Mouse (Mus musculus): ENCODE data around the gene Car7. TPM values are rescaled to one million over a fixed set of nuclear protein-coding genes. Genes with fewer than 3 reads are reported as not detected.

Gene Car7
- polyA plus RNA-seq, 1 experiment from 2014 or later, result 1.3 TPM

GRCm38 (mm10) chr8:104591133-104591834 lies 56.8 kb downstream of the Car7 start, which contains the start of gene Pdp2:
Gene Pdp2, plus strand, starts transcription at chr8:104591451.
- peak; percentile 97 for ATAC-seq (ENCODE audit: low FRiP score, low TSS enrichment)
- Histone ChIP-seq H3K9me3 (ENCODE audit: control insufficient read depth, low read length) (no peaks in the 10 kb centered on the region), H3K4me2 (replicated peaks; ENCODE audit: low read depth) (peak within 1 kb of the TSS; percentile 89), H3K27me3 (ENCODE audit: control insufficient read depth, insufficient read depth, low read length) (no peaks in the 10 kb centered on the region), H3K9ac (ENCODE audit: low read length) (peak within 1 kb of the TSS; percentile 69), H3K27ac (replicated peaks) (peak within 1 kb of the TSS; percentile 86), H3K4me3 (ENCODE audit: low read depth, low read length) (peak within 1 kb of the TSS; percentile 67), H3K36me3 (ENCODE audit: control insufficient read depth, insufficient read depth, low read length) (0 out of 2 replicates have a peak, but pooled peaks cover 3% of the 10 kb centered on the region), H3K4me1 (replicated peaks; ENCODE audit: control insufficient read depth, insufficient read depth) (peaks cover 3% of the 10 kb centered on the region; the same call in 1 of the 2 replicates)
- peak; percentile 93 for DNase-seq (ENCODE audit: low spot score)
- under 1% methylated on average over 38 of the region's 44 CpGs for WGBS
- 0 out of 2 replicates have a peak, but pooled peaks have one; percentile 8 for TF ChIP-seq CTCF (IDR thresholded peaks at IDR 0.05; ENCODE audit: low read depth)
- TF ChIP-seq EP300 (optimal IDR thresholded peaks at IDR 0.05), result no peak

DNA sequence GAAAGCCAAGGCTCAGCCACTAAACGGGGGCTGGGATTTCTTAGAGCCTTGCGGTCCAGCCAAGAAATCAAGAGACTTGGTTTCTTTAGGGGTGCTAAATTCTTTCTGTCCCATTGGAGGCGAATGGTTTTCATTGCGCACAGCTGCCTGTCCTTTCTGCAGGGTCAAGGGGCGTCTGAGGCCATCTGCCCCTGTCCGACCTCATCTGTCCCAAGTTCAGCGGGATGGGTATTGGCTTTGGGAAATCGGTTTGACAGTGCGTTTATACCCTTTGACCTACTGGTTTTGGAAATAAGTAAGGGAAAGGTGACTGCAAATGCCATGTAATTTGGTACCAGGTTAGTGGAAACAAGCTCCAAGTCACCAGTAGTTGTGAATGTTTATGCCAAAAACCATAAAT lies 57.4 kb downstream of the Car7 start:
- H3K9ac ChIP-seq (ENCODE audit: low read length), result peak overlapping the region; percentile 69
- H3K27me3 ChIP-seq (ENCODE audit: control insufficient read depth, insufficient read depth, low read length), result no peaks in the 10 kb centered on the region
- H3K27ac ChIP-seq (replicated peaks), result peak overlapping the region; percentile 86
- no peaks in the 10 kb centered on the region for H3K9me3 ChIP-seq (ENCODE audit: control insufficient read depth, low read length)
- TF ChIP-seq EP300 (optimal IDR thresholded peaks at IDR 0.05) (no peak), CTCF (IDR thresholded peaks at IDR 0.05; ENCODE audit: low read depth) (no peak)
- ATAC-seq (ENCODE audit: low FRiP score, low TSS enrichment), result no peak; the same call in 1 of the 2 replicates
- 1% methylated on average over 9 of the region's 9 CpGs for WGBS
- peak overlapping the region; percentile 67 for H3K4me3 ChIP-seq (ENCODE audit: low read depth, low read length)
- 0 out of 2 replicates have a peak, but pooled peaks cover 3% of the 10 kb centered on the region for H3K36me3 ChIP-seq (ENCODE audit: control insufficient read depth, insufficient read depth, low read length)
- DNase-seq (ENCODE audit: low spot score), result no peak
- H3K4me2 ChIP-seq (replicated peaks; ENCODE audit: low read depth), result peak overlapping the region; percentile 89
- H3K4me1 ChIP-seq (replicated peaks; ENCODE audit: control insufficient read depth, insufficient read depth), result peaks cover 3% of the 10 kb centered on the region; the same call in 1 of the 2 replicates

DNA sequence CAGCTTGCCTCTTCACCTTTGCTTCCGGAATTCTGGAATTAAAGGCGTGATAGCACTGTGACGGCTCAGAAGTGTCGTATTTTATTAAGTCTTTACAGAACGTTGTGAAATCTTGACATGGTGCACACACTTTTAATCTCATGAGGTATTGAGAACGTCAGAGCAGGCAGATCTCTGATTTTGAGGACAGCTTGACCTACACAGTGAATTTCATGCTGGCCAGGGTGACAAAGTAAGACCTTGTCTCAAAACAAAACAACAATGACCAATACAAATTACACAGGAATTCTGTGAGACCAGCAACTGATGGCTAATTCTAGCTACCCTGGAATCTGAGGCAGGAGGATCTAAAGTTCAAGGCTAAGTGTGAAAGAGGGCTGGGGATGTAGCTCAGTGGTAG lies 58.1 kb downstream of the Car7 start:
- no peaks in the 10 kb centered on the region for H3K27me3 ChIP-seq (ENCODE audit: control insufficient read depth, insufficient read depth, low read length)
- WGBS, result 69% methylated on average over 6 of the region's 6 CpGs
- TF ChIP-seq EP300 (optimal IDR thresholded peaks at IDR 0.05) (no peak), CTCF (IDR thresholded peaks at IDR 0.05; ENCODE audit: low read depth) (no peak)
- DNase-seq (ENCODE audit: low spot score) (no peak), ATAC-seq (ENCODE audit: low FRiP score, low TSS enrichment) (no peak)
- no peak overlapping the region for H3K9ac ChIP-seq (ENCODE audit: low read length)
- no peak overlapping the region for H3K27ac ChIP-seq (replicated peaks)
- H3K9me3 ChIP-seq (ENCODE audit: control insufficient read depth, low read length), result no peaks in the 10 kb centered on the region
- peaks cover 3% of the 10 kb centered on the region; the same call in 1 of the 2 replicates for H3K4me1 ChIP-seq (replicated peaks; ENCODE audit: control insufficient read depth, insufficient read depth)
- H3K4me2 ChIP-seq (replicated peaks; ENCODE audit: low read depth), result peak overlapping the region; percentile 89
- 0 out of 2 replicates have a peak, but pooled peaks cover 3% of the 10 kb centered on the region for H3K36me3 ChIP-seq (ENCODE audit: control insufficient read depth, insufficient read depth, low read length)
- no peak overlapping the region for H3K4me3 ChIP-seq (ENCODE audit: low read depth, low read length)

DNA sequence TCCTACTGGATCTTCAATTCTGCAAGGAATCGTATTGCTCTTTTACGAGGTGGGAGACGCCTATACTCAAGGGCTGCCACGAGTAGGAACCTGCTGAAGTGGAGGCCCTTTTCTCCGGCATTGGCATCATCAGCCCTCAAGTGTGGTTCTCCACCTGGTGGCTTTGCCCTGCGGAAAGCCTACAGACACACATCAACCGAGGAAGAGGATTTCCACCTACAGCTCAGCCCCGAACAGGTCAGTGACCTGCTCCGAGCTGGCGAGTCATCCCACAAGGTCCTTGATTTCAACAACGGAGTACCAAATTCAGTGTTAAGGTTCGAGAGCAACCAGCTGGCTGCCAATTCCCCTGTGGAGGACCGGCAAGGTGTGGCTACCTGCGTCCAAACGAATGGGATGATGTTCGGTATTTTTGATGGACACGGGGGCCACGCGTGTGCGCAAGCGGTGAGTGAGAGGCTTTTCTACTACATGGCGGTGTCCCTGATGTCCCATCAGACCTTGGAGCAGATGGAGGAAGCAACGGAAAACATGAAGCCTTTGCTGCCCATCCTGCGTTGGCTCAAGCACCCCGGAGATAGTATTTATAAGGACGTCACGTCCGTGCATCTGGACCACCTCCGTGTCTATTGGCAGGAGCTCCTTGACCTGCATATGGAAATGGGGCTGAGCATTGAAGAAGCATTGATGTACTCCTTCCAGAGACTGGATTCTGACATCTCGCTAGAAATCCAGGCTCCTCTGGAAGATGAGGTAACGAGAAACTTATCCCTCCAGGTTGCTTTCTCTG lies 59.2 kb downstream of the Car7 start:
- peaks cover 3% of the 10 kb centered on the region; the same call in 1 of the 2 replicates for H3K4me1 ChIP-seq (replicated peaks; ENCODE audit: control insufficient read depth, insufficient read depth)
- H3K27me3 ChIP-seq (ENCODE audit: control insufficient read depth, insufficient read depth, low read length), result no peaks in the 10 kb centered on the region
- no peak overlapping the region for H3K27ac ChIP-seq (replicated peaks)
- H3K4me2 ChIP-seq (replicated peaks; ENCODE audit: low read depth), result no peak overlapping the region
- no peaks in the 10 kb centered on the region for H3K9me3 ChIP-seq (ENCODE audit: control insufficient read depth, low read length)
- H3K36me3 ChIP-seq (ENCODE audit: control insufficient read depth, insufficient read depth, low read length), result 0 out of 2 replicates have a peak, but pooled peaks cover 3% of the 10 kb centered on the region
- 93% methylated on average over 31 of the region's 31 CpGs for WGBS
- no peak overlapping the region for H3K9ac ChIP-seq (ENCODE audit: low read length)
- no peak for TF ChIP-seq EP300 (optimal IDR thresholded peaks at IDR 0.05)
- no peak for TF ChIP-seq CTCF (IDR thresholded peaks at IDR 0.05; ENCODE audit: low read depth)
- ATAC-seq (ENCODE audit: low FRiP score, low TSS enrichment) (no peak), DNase-seq (ENCODE audit: low spot score) (no peak)
- H3K4me3 ChIP-seq (ENCODE audit: low read depth, low read length), result no peak overlapping the region

DNA sequence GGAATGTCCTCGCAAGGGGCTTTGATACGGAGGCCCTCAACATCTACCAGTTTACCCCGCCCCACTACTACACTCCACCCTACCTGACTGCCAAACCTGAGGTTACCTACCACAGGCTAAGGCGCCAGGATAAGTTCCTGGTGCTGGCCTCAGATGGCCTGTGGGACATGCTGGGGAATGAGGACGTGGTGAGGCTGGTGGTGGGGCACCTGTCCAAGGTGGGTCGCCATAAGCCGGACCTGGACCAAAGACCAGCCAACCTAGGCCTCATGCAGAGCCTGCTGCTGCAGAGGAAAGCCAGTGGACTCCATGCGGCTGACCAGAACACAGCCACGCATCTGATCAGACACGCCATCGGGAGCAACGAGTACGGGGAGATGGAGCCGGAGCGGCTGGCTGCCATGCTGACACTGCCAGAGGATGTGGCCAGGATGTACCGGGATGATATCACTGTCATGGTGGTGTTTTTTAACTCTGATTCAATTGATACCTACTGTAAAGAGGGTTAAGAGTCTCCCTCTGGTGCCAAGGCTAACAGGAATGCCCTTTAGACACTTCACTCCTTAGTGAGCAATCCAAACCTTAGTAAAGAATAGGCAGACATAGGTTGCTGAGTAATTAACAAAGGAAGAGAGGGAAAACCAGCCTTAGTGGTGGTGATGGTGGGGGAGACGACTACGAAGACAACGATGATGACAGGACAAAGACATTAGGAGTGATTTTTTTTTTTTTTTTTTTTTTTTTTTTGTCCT lies 60.3 kb downstream of the Car7 start:
- DNase-seq (ENCODE audit: low spot score) (no peak), ATAC-seq (ENCODE audit: low FRiP score, low TSS enrichment) (no peak)
- H3K9me3 ChIP-seq (ENCODE audit: control insufficient read depth, low read length), result no peaks in the 10 kb centered on the region
- H3K27me3 ChIP-seq (ENCODE audit: control insufficient read depth, insufficient read depth, low read length), result no peaks in the 10 kb centered on the region
- 0 out of 2 replicates have a peak, but pooled peaks cover 3% of the 10 kb centered on the region for H3K36me3 ChIP-seq (ENCODE audit: control insufficient read depth, insufficient read depth, low read length)
- H3K4me2 ChIP-seq (replicated peaks; ENCODE audit: low read depth), result no peak overlapping the region
- TF ChIP-seq CTCF (IDR thresholded peaks at IDR 0.05; ENCODE audit: low read depth), result no peak
- WGBS, result 94% methylated on average over 19 of the region's 19 CpGs
- H3K4me3 ChIP-seq (ENCODE audit: low read depth, low read length), result no peak overlapping the region
- H3K27ac ChIP-seq (replicated peaks), result no peak overlapping the region
- H3K4me1 ChIP-seq (replicated peaks; ENCODE audit: control insufficient read depth, insufficient read depth), result peaks cover 3% of the 10 kb centered on the region; the same call in 1 of the 2 replicates
- H3K9ac ChIP-seq (ENCODE audit: low read length), result no peak overlapping the region
